Mouse (Mus musculus): Measurements from ENCODE around the gene Pla2g5.

GRCm38 (mm10) chr4:138775435-138775834 lies 87.8 kb downstream of the Pla2g5 start, which contains the start of gene Pla2g2d:
- TF ChIP-seq POLR2A (IDR thresholded peaks at IDR 0.05; ENCODE audit: control insufficient read depth, low read depth, low read length) (no peak), CTCF (IDR thresholded peaks at IDR 0.05; ENCODE audit: control insufficient read depth, insufficient read depth, insufficient replicate concordance, low read depth, low read length) (no peak)
